Mouse (Mus musculus): Measurements from ENCODE around the gene Gmeb2. TPM values are rescaled to one million over a fixed set of nuclear protein-coding genes. Genes with fewer than 3 reads are reported as not detected.

The Gmeb2 gene
- total RNA-seq, 2 experiments from 2014 or later: 29.0 to 33.1 TPM

DNA sequence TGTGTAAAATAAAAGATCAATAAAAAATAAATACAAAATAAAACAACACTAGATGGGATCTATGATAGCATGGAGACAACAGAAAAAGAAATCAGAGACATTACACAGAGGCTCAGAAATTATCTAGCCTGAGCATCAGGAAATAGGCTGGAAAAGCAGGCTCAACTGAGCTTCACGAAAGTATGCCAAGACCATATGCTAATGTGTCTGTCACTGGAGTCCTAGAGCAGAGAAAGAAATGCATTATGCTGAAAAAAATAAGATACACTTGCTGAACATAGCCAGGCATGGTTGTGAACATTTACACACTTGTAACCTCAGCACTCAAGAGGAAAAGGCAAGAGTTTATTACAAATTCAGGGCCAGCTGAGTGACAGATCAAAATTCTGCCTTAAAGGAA lies 7.9 kb downstream of the Gmeb2 start:
- ATAC-seq (replicated peaks; ENCODE audit: low FRiP score, poor library complexity, severe bottlenecking): no peak

DNA sequence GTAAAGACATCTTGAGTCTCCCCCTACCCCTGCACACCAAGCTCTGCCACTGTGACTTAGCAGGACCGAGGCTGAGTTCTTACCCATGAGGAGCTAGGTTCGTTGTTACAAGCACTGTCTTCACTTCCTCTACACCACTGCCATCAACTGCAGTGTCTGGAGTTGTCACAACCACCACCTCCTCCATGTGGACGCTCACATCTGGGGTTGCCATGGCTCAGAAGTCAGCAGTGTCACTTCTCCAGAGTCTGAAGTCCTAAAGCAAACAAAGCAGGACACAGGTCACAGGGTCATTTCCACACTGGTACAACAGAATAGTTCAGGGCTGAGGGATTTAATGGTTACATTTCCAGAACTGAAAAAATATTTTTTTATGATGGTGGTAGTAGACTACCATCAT lies 10.0 kb downstream of the Gmeb2 start:
- ATAC-seq (replicated peaks; ENCODE audit: low FRiP score, poor library complexity, severe bottlenecking): no peak

DNA sequence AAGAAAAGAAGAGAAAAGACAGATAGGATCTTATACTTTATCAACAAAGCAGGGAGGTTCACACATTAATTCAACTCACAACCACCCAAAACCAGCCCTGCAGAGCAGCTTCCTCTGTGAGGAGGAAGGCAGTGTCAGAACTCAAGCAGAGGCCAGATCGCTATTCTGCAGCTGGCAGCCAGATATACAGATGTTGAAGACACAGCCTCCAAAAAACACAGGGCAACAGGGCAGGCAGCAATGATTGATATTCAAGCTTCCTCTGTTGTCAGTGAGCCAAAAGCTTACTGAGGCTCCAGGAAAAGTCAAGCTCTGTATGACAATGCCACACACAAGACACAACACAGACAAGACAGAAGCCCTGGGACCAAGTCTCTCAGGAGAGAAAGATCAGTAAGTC lies 11.1 kb downstream of the Gmeb2 start:
- no peak for ATAC-seq (replicated peaks; ENCODE audit: low FRiP score, poor library complexity, severe bottlenecking)

DNA sequence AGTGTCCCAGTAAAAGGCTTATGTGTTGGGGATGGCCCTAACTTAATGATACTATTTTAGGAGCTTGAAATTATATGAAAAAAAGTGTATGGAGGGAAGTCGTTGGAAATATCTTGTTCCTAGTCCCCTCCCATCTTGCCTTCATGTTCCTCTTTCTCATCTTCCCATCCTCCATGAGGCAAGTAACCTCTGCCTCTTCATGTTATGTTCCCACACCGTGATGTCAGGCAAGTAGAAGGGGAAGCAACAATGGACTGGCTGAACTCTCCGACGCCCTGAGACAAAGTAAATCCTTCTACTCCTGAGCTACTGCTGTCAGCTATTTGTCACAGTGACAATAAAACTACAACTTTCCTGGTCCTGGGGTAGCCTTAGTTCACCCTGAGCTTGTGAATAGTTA lies 13.2 kb downstream of the Gmeb2 start:
- no peak for ATAC-seq (replicated peaks; ENCODE audit: low FRiP score, poor library complexity, severe bottlenecking)

DNA sequence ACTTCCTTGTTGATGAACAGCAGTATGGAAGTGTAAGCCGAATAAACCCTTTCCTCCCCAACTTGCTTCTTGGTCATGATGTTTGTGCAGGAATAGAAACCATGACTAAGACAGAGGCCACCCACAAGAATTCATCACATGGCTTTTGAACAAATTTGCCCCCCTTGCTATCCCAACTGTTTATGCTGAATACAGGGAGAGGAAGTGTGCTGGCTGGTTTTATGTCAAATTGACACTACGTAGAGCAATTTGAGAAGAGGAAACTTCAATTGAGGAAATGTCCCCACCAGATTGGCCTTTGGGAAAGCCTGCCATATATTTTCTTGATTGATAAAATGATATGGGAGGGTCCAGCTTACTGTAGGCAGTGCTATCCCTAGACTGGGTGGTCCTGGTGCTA lies 14.0 kb downstream of the Gmeb2 start:
- no peak for ATAC-seq (replicated peaks; ENCODE audit: low FRiP score, poor library complexity, severe bottlenecking)

DNA sequence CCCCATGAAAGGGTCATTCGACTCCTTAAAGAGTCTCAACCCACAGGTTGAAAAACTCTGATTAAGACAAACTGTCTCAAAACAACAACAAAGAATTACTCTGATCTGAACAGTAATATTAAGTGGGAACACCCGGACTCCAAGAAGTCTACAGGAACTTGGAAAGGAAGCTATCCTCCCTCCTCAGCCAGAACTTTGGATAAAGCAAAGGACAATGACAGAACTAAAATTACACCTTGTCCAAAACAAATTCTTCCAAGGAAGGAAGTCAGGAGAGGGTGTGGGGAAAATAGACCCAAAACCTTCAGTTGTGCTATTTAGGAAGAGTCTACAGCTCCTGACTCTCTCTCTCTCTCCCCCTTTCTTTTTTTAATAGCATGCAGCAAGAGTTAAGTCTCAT lies 15.7 kb downstream of the Gmeb2 start:
- ATAC-seq (replicated peaks; ENCODE audit: low FRiP score, poor library complexity, severe bottlenecking): no peak

DNA sequence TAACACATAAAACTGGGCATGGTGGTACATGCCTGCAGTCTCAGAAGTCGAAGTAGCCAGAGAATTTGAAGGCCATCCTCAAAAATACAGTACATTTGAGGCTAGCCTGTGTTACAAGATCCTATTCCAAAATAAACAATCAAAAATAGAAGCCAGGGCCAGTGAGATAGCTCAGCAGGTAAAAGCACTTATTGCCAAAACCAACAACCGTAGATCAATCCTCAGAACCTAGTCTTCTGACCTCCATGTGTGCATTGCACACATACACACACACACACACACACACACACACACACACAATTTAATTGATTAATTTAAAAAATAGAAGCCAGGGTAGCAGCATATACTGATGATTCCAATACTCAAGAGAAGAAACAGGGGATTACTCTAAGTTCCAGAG lies 21.0 kb downstream of the Gmeb2 start:
- no peak for ATAC-seq (replicated peaks; ENCODE audit: low FRiP score, poor library complexity, severe bottlenecking)

DNA sequence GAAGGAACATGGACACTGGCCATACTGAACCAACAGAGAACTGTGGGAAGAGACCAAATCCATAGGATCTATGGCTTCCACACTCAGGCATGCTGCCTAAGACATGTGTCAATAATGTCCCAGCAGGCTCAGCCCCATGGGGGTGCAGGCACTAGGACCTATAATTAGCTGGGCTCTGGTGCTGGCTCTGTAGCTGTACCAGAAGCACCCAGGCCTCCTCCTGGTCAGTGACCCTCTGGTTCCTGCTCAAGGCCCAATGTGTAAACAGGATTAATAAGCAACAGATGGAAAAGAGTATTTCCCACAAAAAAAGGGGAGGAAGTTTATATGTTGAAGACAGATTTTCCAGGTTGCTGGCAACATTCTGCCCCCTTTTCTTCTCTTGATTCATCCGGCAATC lies 34.6 kb downstream of the Gmeb2 start:
- no peak for ATAC-seq (replicated peaks; ENCODE audit: low FRiP score, poor library complexity, severe bottlenecking)

DNA sequence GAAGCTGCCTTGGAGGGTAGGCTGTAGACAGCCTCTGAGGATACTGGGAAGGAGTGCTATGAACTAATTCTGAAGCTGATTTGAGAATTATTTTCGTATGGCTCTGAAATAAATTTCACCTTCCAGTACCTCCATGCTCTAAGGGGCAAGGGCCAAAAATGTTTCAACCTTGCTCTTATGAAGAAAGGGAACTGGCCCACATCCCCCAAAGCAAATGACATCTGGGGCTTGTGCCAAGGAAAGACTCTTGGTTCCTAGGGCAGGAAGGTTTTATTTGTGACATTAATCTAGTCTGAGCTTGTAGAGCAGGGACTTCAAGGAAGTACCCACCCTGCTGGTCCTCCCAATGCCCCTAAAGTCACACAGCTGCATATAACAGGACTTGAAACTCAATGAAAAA lies 36.0 kb downstream of the Gmeb2 start:
- ATAC-seq (replicated peaks; ENCODE audit: low FRiP score, poor library complexity, severe bottlenecking): no peak

DNA sequence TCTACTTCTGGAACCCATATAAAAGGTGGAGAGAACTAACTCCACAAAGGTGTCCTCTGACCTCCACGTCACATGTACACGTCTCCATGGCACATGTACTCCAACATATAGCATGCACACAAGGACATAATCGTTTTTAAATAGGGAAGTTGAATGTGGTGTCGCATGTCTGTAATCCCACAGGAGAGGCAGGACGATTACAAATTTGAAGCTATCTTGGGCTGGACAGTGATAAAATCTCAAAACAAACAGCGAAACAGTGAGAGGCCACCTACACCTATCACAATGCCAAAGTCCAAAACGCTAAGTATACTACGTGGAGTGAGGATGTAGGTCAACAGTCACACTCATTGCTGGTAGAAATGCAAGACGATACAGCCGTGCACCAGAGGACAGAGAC lies 38.6 kb downstream of the Gmeb2 start:
- ATAC-seq (replicated peaks; ENCODE audit: low FRiP score, poor library complexity, severe bottlenecking): no peak

DNA sequence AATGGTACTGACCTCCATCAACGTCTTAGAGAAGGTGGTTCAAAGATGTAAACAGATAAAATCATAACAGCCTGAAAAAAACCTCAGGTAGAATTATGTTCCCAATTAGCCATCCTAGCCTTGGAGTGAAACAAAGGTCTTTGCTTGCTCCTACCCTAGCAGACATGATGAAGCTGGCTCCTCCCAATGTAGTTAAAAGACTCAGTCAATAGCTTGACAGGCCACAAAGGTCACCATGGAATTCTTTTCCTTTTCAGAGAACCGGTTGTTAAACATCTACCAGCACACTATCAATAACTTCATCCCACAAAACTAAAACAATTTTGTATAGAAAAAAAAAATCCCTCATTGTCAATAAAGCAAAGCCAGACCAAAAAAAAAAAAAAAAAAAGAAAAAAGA lies 42.8 kb downstream of the Gmeb2 start:
- ATAC-seq (replicated peaks; ENCODE audit: low FRiP score, poor library complexity, severe bottlenecking): no peak

DNA sequence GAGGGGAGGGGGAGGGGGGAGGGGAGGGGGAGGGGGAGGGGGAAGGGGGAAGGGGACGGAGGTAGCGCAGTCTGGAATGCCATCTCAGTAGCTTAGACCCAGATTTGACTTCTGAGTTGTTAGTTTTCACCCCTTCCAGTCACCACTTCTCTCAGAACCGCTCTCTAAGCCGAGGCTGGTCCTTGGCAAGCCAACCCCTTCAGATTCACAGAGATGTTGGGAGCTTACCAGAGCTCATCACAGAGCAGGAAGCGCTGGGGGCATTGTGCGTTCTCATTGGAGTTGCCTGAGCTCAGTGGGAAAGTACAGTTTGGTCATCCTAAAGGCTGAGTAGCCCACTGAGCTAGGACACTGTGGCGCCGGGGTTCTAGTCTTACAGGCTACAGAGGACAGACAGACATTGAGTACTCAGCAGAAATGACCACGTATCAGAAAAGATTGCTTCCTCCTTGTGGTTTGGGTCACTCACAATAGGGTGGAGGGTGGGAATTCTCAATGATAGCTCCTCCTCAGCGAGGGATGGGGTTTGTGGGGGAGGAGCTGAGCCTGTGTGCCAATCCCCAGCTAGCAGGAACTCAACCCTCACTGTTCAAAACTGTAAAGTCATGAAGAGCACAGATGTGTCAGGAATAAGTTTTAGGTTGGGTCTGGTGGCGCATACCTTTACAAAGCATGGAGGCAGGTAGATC lies 44.0 kb downstream of the Gmeb2 start:
- ATAC-seq (replicated peaks; ENCODE audit: low FRiP score, poor library complexity, severe bottlenecking): no peak; the same call in 1 of the 2 replicates

DNA sequence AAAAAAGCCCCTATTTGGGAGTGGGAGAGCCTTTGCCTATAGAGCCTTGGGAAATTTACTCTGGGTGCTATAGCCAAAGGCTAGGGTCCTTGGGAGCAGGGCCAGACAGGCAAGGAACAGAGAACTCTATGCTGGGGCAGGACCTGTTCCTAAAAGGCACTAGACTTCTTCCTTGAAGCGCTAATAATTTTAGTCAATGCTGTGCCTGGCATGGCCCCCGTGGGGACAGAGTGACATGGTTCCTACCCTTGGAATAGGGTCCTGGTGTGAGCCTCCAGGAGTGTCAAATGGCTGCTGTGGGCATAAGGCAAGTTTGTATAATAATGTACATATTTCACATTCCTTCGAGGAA lies 45.5 kb downstream of the Gmeb2 start:
- no peak for ATAC-seq (replicated peaks; ENCODE audit: low FRiP score, poor library complexity, severe bottlenecking)

DNA sequence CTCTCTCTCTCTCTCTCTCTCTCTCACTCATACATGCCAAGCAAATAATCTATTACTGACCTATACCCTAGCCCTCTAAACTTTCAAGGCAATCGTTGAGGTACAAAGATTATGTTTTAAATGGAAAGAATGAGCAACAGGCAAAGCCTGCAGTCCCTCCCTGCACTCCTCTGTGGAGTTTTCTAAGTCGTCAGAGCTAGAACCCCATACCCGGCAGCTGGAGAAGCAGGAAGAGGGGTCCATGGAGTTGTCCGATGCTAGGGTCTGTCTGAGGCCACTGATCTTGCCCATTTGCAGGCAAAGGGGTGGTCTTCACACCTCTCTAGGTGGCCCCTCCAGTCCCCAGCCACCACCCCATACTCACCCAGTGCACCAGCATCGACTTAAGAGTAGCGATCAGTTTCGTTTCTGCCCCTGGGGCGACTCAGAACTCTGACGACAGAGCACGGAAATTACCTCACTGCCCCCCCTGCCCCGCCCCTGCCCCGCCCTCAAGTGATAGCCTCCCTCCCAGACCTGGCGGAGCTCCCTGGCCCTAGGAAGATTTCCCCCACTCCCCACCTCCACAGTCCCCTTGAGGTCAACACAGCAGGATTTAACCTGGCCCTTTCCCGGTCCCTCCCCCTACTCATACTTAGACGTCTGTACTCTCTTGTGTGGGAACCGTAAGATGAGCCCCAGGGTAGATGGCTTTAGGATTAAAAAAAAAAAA lies 46.1 kb downstream of the Gmeb2 start, which contains the start of gene Helz2:
Helz2 (minus strand) TSS at position 426 of the 712 bp plus-strand sequence.
- ATAC-seq (replicated peaks; ENCODE audit: low FRiP score, poor library complexity, severe bottlenecking): peak; percentile 72

DNA sequence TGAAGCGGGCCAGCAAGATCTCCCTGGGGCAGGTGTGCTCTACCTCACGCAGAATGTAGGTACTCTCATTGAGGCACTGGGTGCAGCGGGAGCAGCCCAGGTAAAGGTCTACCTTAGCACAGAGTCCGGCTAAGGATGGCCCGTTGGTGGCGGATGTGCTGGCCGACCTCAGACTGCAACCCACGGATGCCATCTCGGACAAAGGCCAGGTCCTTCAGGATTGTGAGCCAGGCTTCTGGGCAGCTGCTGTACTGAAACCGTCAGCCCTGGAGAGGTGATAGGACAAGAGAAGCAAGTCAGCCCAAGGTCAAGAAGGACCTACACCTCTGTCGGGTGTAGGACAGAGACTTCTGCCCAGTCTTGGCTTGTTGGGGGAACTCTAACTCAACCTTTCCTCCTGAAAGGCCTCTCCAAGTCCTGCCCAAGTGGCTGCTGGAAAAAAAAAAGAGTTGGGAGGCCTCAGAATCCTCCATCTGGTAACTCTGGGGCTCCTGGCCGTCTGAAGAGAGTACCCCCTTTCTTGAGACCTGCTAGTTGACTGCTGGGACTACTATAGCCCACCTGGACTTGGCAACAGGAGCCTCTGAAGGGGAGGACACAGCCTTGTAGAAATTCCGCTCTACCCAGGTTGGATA lies 46.9 kb downstream of the Gmeb2 start:
- ATAC-seq (replicated peaks; ENCODE audit: low FRiP score, poor library complexity, severe bottlenecking): no peak

DNA sequence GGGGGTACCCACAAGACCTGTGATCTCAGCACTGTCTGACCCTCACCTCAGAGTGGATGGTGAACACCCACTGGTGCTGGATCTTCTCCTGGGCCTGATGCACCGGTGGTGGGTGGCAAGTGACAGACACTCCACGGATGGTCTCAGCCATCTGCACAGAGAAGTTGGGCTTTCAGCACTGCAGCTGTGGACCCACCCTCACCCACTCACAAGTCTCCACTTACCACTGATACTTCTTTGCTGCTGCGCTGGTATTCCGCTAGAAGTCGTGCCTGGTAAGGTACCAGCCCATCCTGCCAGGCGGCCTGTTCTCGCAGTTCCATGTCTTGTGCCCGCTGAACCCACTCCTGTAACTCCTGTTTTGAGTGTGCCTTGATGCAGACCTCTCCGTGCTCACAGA lies 48.6 kb downstream of the Gmeb2 start:
- ATAC-seq (replicated peaks; ENCODE audit: low FRiP score, poor library complexity, severe bottlenecking): no peak

DNA sequence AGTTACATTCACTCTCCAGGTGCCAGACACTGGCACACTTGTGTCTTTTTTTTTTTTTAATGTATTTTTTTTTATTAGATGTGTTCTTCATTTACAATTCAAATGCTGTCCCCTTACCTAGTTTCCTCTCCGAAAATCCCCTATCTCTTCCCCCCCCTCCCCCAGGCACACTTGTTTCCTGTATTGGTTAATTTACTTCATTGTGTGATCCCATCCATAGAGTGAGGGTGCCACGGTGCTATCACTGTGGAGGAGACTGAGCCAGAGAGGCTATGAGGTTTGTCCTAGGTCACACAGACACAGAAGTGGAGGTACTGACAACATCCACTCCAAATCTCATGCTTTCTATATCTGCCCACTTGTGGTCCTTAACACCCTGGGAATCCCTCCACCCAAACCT lies 49.0 kb downstream of the Gmeb2 start:
- no peak for ATAC-seq (replicated peaks; ENCODE audit: low FRiP score, poor library complexity, severe bottlenecking)

DNA sequence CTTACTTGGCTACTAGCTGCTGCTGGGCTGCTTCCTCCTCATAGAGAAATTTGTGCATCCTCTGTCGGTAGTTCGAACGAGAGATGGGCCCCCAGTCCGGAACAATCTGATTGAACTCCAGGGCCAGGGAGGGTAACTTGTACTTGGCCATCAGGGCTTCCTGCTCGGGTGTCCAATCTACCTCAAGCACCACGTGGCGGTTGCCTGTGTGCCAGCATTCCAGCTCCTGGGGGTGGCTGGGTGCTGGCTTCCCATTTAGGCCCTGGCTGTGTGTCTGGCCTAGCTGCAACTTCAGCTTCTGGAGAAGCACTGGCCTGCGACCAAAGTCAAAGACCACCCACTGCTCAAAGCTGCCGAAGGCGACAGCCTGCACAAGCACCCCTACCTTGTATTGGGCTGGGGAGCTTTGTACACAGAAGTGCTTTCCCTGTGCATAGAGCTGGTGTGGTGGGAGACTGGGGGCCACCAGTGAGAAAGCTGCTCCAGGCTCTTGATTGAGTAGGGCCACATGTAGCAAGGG lies 49.7 kb downstream of the Gmeb2 start:
- ATAC-seq (replicated peaks; ENCODE audit: low FRiP score, poor library complexity, severe bottlenecking): no peak

DNA sequence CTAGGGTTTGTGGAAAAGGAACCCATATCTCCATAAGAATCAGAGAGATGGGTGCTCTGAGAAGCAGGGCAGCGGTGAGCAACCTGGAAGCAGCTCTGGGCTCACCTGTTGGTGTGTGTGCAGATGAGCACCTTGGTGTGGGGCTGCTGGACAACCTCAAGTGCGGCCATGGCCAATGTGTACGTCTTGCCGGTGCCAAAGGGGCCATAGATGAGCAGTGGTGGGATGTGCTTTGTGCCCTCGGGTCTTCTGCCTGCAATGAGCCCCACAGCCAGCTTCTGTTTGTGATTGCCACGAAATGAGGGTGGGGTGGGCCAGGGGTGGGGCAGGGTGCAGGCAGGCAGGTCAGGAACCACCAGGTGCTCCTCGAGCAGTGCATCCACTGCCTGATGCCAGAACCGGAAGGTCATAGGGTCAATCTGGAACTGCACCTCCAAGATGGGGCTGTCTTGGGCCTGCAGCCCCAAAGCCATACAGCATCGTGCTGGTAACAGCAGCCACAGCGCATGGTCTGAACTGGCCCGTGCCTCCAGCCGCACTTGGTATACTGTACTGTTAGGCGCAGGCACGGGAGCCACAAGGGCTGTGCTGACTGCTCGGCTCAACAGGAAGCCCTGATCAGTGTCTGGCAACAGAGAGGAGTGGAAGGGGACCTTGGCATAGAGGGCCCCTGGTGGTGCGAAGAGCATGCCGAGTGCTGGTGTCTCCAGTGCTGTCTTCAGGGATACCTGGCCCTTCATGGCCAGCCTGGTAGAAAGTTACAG lies 50.4 kb downstream of the Gmeb2 start:
- no peak for ATAC-seq (replicated peaks; ENCODE audit: low FRiP score, poor library complexity, severe bottlenecking)

Measured in erythroid progenitor cell, adult 5-6 weeks (primary cell).